8 mouse cellular contexts compared by ENCODE assay signal in genomic region chr14:25634328-25634727, GRCm38 (mm10). TPM values are rescaled to one million over a fixed set of nuclear protein-coding genes. Genes with fewer than 3 reads are reported as not detected.
DNase-seq lines count a peak whose midpoint lies in the region; ATAC-seq and TF ChIP-seq lines count a peak whose summit lies in the region.

No protein-coding gene starts in this region.

- peaks cover 0 to 8% of the 10 kb centered on the region in 2 experiments; a peak in 2 of 4 replicates for H3K36me3 ChIP-seq in MEL (ENCODE audit: control insufficient read depth in 1 of 2, insufficient read depth in 2 of 2, low read length in 2 of 2)
- H3K36me3 ChIP-seq in heart, embryonic 11.5 days (ENCODE audit: control insufficient read depth, insufficient read depth, low read length) = peaks cover 22% of the 10 kb centered on the region
- H3K36me3 ChIP-seq in liver, embryonic 16.5 days (ENCODE audit: control insufficient read depth, insufficient read depth) = no peaks in the 10 kb centered on the region; the same call in none of the 2 replicates

- ATAC-seq in cerebellum, adult (ENCODE audit: insufficient number of reproducible peaks, low FRiP score, low TSS enrichment) = no peak
- ATAC-seq in heart, embryonic 11.5 days (replicated peaks; ENCODE audit: insufficient number of reproducible peaks, low FRiP score, low TSS enrichment) = no peak
- peak; percentile 42 for ATAC-seq in liver, embryonic 16.5 days (ENCODE audit: low read depth)

- H3K4me1 ChIP-seq in MEL (ENCODE audit: control insufficient read depth in 1 of 2, insufficient read depth in 2 of 2, low read length in 2 of 2) = peaks cover 0 to 11% of the 10 kb centered on the region in 2 experiments; a peak in 2 of 4 replicates
- peaks cover 80% of the 10 kb centered on the region for H3K4me1 ChIP-seq in heart, embryonic 11.5 days (ENCODE audit: control insufficient read depth, insufficient read depth, low read length)
- H3K4me1 ChIP-seq in liver, embryonic 16.5 days (ENCODE audit: control insufficient read depth, low read depth, low read length) = peaks cover 12% of the 10 kb centered on the region

- no peaks in the 10 kb centered on the region for H3K79me2 ChIP-seq in MEL (ENCODE audit: control insufficient read depth, insufficient read depth, low read length, poor library complexity)

- no peak for TF ChIP-seq CTCF in MEL (IDR thresholded peaks at IDR 0.05 in 2 of 3, conservative IDR thresholded peaks at IDR 0.05 in 1 of 3; ENCODE audit: control insufficient read depth in 1 of 3, insufficient read depth in 1 of 3, low read depth in 2 of 3, low read length in 3 of 3, poor library complexity in 1 of 3, severe bottlenecking in 1 of 3)

- no peak overlapping the region for H3K27ac ChIP-seq in MEL (ENCODE audit: control insufficient read depth, low read depth, low read length)
- H3K27ac ChIP-seq in heart, embryonic 11.5 days (ENCODE audit: low read depth, low read length) = peak overlapping the region; percentile 64
- no peak overlapping the region for H3K27ac ChIP-seq in liver, embryonic 16.5 days (ENCODE audit: low read length)

- no peaks in the 10 kb centered on the region for H3K27me3 ChIP-seq in MEL (ENCODE audit: control insufficient read depth in 1 of 2, insufficient read depth in 2 of 2, low read length in 2 of 2)
- no peaks in the 10 kb centered on the region for H3K27me3 ChIP-seq in heart, embryonic 11.5 days (ENCODE audit: control insufficient read depth, insufficient read depth, low read length)
- no peaks in the 10 kb centered on the region for H3K27me3 ChIP-seq in liver, embryonic 16.5 days (ENCODE audit: control insufficient read depth, insufficient read depth, low read depth, low read length)

- TF ChIP-seq POLR2A in MEL (IDR thresholded peaks at IDR 0.05; ENCODE audit: control insufficient read depth in 1 of 2, insufficient read depth in 1 of 2, low read depth in 1 of 2, low read length in 2 of 2, poor library complexity in 1 of 2) = no peak

- peak overlapping the region; percentile 32; the same call in 1 of the 2 replicates for H3K4me2 ChIP-seq in heart, embryonic 11.5 days
- H3K4me2 ChIP-seq in liver, embryonic 16.5 days (ENCODE audit: low read depth, low read length) = no peak overlapping the region

- 23% methylated on average over 9 of the region's 9 CpGs for WGBS in heart, embryonic 11.5 days (ENCODE audit: insufficient replicate concordance)
- 5% methylated on average over 9 of the region's 9 CpGs for WGBS in liver, embryonic 16.5 days (ENCODE audit: insufficient replicate concordance)

- H3K9ac ChIP-seq in MEL (ENCODE audit: control insufficient read depth, low read depth, low read length, poor library complexity, severe bottlenecking) = no peak overlapping the region
- H3K9ac ChIP-seq in heart, embryonic 11.5 days (ENCODE audit: low read depth, low read length) = peak overlapping the region; percentile 31
- no peak overlapping the region for H3K9ac ChIP-seq in liver, embryonic 16.5 days (ENCODE audit: low read depth, low read length)

- H3K9me3 ChIP-seq in MEL (replicated peaks; ENCODE audit: insufficient read depth, low read length) = no peaks in the 10 kb centered on the region
- no peaks in the 10 kb centered on the region for H3K9me3 ChIP-seq in heart, embryonic 11.5 days (replicated peaks; ENCODE audit: control insufficient read depth, low read length)
- H3K9me3 ChIP-seq in liver, embryonic 16.5 days (replicated peaks; ENCODE audit: control insufficient read depth, low read length) = no peaks in the 10 kb centered on the region

- no peak overlapping the region for H3K4me3 ChIP-seq in MEL (ENCODE audit: control insufficient read depth in 1 of 2, insufficient read depth in 1 of 2, low read depth in 2 of 2, low read length in 2 of 2)
- H3K4me3 ChIP-seq in heart, embryonic 11.5 days (ENCODE audit: low read depth, low read length) = no peak overlapping the region
- no peak overlapping the region for H3K4me3 ChIP-seq in liver, embryonic 16.5 days (ENCODE audit: low read depth, low read length)

- TF ChIP-seq EP300 in MEL (IDR thresholded peaks at IDR 0.05; ENCODE audit: low read depth in 1 of 2, low read length in 2 of 2) = peak; percentile 56 to 66; a peak in 3 of 4 replicates

- no peak for TF ChIP-seq RAD21 in MEL (IDR thresholded peaks at IDR 0.05; ENCODE audit: low read depth, low read length)

- DNase-seq in cerebellum, adult 9-11 months = peak; percentile 61
- peak; percentile 84 for DNase-seq in MEL (ENCODE audit: low read depth, low spot score)
- DNase-seq in yolk sac, embryonic 10.5 days (ENCODE audit: low spot score) = no peak
- DNase-seq in right cerebral cortex, postnatal 4 days = no peak
- DNase-seq in left cerebral cortex, adult 18-20 months (ENCODE audit: low spot score in 2 of 2) = no peak

TF ChIP-seq in MEL, 35 proteins besides CTCF, POLR2A, EP300 and RAD21:
- TF ChIP-seq MYC (IDR thresholded peaks at IDR 0.05; ENCODE audit: low read depth, low read length) = no peak
- TF ChIP-seq BHLHE40 (IDR thresholded peaks at IDR 0.05; ENCODE audit: borderline replicate concordance, low read depth, low read length) = no peak
- no peak for TF ChIP-seq ZC3H11A (IDR thresholded peaks at IDR 0.05; ENCODE audit: low read depth, low read length)
- TF ChIP-seq E2F4 (IDR thresholded peaks at IDR 0.05; ENCODE audit: borderline replicate concordance, low read depth, low read length) = no peak
- no peak for TF ChIP-seq POLR2AphosphoS2 (IDR thresholded peaks at IDR 0.05; ENCODE audit: low read length)
- no peak for TF ChIP-seq NELFE (IDR thresholded peaks at IDR 0.05; ENCODE audit: low read depth, low read length)
- no peak for TF ChIP-seq JUND (IDR thresholded peaks at IDR 0.05; ENCODE audit: low read depth, low read length)
- TF ChIP-seq GATA1 (IDR thresholded peaks at IDR 0.05; ENCODE audit: low read depth, low read length) = peak; percentile 76
- peak; percentile 59; the same call in 1 of the 2 replicates for TF ChIP-seq TBP (IDR thresholded peaks at IDR 0.05; ENCODE audit: low read depth, low read length)
- no peak for TF ChIP-seq CHD2 (IDR thresholded peaks at IDR 0.05; ENCODE audit: low read length)
- TF ChIP-seq ELF1 (IDR thresholded peaks at IDR 0.05; ENCODE audit: low read depth, low read length) = peak; percentile 14; the same call in 1 of the 2 replicates
- TF ChIP-seq UBTF (IDR thresholded peaks at IDR 0.05; ENCODE audit: borderline replicate concordance, insufficient read depth, low read depth, low read length) = no peak
- TF ChIP-seq SMC3 (IDR thresholded peaks at IDR 0.05; ENCODE audit: low read depth, low read length) = no peak
- no peak for TF ChIP-seq USF2 (IDR thresholded peaks at IDR 0.05; ENCODE audit: borderline replicate concordance in 1 of 2, insufficient read depth in 1 of 2, low read depth in 1 of 2, low read length in 2 of 2)
- TF ChIP-seq GABPA (IDR thresholded peaks at IDR 0.05; ENCODE audit: low read depth, low read length) = no peak
- no peak; the same call in 1 of the 2 replicates for TF ChIP-seq RCOR1 (IDR thresholded peaks at IDR 0.05; ENCODE audit: low read depth, low read length)
- peak; percentile 80 for TF ChIP-seq TAL1 (IDR thresholded peaks at IDR 0.05; ENCODE audit: low read length)
- TF ChIP-seq MAFK (IDR thresholded peaks at IDR 0.05; ENCODE audit: borderline replicate concordance, low read depth, low read length) = no peak
- peak; percentile 67 for TF ChIP-seq TCF12 (IDR thresholded peaks at IDR 0.05; ENCODE audit: low read depth, low read length)
- TF ChIP-seq MXI1 (IDR thresholded peaks at IDR 0.05; ENCODE audit: low read depth, low read length) = no peak
- no peak for TF ChIP-seq NRF1 (IDR thresholded peaks at IDR 0.05; ENCODE audit: insufficient read depth, low read depth, low read length, poor library complexity, severe bottlenecking)
- TF ChIP-seq ZNF384 (IDR thresholded peaks at IDR 0.05; ENCODE audit: low read depth, low read length) = no peak
- TF ChIP-seq MAZ (IDR thresholded peaks at IDR 0.05; ENCODE audit: low read depth, low read length) = no peak
- no peak for TF ChIP-seq MAX (IDR thresholded peaks at IDR 0.05; ENCODE audit: low read length)

RNA-seq across cellular contexts. Expression of gene Ppif, which starts 59.6 kb away (rescaled TPM):
- total RNA-seq in MEL (2012; rRNA removed) = 56.3 and 71.0 TPM in 2 replicates
- 100 to 1,000 TPM; 127 to 128 TPM for polyA plus RNA-seq in MEL (2012; ENCODE audit: insufficient read depth in 1 of 2, insufficient read length in 2 of 2, low read depth in 1 of 2, low replicate concordance in 2 of 2, missing spikeins in 1 of 2)
- polyA plus RNA-seq in heart, embryonic 11.5 days (2014; fragmentation: Nextera tagmentation; extraction: Ambion mirVana) = 92.7 and 99.4 TPM in 2 replicates
- 20.5 and 26.0 TPM in 2 replicates for polyA plus RNA-seq in liver, embryonic 16.5 days (2015; fragmentation: Nextera tagmentation; extraction: Ambion mirVana)
- total RNA-seq in left cerebral cortex, adult 18-20 months (2021) = 10 to 100 TPM; 25.4 to 25.6 TPM

Comparison
In these comparisons a context has a peak if more than half of its experiments do, and no peak if none do; other contexts are left out.
1. DNase-seq: peak in cerebellum, adult 9-11 months (single experiment) and MEL (single experiment); none in yolk sac, embryonic 10.5 days (single experiment), right cerebral cortex, postnatal 4 days (single experiment) and left cerebral cortex, adult 18-20 months (0 of 2).